Mouse (Mus musculus): ENCODE data around the gene Maml3. TPM values are rescaled to one million over a fixed set of nuclear protein-coding genes. Genes with fewer than 3 reads are reported as not detected.
A peak's percentile ranks its signal among the peaks of the same experiment; 100 is the strongest.

The Maml3 gene
- polyA plus RNA-seq, 1 experiment = 2.2 TPM

DNA sequence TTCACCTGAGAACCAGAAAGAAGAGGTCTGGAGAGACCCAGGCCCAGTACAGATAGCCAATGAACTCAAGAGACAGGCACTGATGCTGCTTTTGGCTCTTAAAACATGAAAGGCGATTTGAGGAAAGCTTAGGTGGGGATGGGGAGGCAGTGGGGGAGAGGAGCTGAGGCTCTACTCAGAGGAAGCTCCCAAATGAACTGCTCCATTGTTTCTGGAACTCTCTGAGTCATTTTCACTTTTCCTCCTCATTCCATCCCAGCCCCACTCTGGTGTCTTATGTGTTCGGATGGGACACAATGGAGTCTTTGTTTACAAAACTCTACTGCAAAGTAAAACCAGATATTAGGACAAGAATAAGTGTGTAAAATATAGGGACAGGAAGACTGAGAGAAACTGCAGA, 53.1 kb downstream of the Maml3 start:
- Histone ChIP-seq H3ac (ENCODE audit: control insufficient read depth, insufficient read length, low read depth) (no peak overlapping the region), H3K4me3 (ENCODE audit: insufficient read depth, poor library complexity, severe bottlenecking) (no peak overlapping the region), H3K79me2 (ENCODE audit: control insufficient read depth, insufficient read depth) (no peaks in the 10 kb centered on the region), H3K36me3 (ENCODE audit: control insufficient read depth, insufficient read depth) (no peaks in the 10 kb centered on the region), H3K79me3 (ENCODE audit: low read depth) (no peaks in the 10 kb centered on the region), H3K27me3 (ENCODE audit: control insufficient read depth, insufficient read depth, insufficient read length) (no peaks in the 10 kb centered on the region)
- TF ChIP-seq MYOD1 (IDR thresholded peaks at IDR 0.05; ENCODE audit: control insufficient read depth, insufficient read length, low read depth) (no peak), MAX (IDR thresholded peaks at IDR 0.05) (no peak), MYOG (IDR thresholded peaks at IDR 0.05; ENCODE audit: control insufficient read depth, extremely low read depth, insufficient read length) (no peak), CEBPB (IDR thresholded peaks at IDR 0.05; ENCODE audit: low read depth) (no peak), FOSL1 (IDR thresholded peaks at IDR 0.05; ENCODE audit: insufficient read depth, low read length, poor library complexity, severe bottlenecking) (no peak), CTCF (IDR thresholded peaks at IDR 0.05; ENCODE audit: control insufficient read depth, insufficient read depth, insufficient read length) (no peak), USF1 (IDR thresholded peaks at IDR 0.05; ENCODE audit: low read depth) (no peak)

DNA sequence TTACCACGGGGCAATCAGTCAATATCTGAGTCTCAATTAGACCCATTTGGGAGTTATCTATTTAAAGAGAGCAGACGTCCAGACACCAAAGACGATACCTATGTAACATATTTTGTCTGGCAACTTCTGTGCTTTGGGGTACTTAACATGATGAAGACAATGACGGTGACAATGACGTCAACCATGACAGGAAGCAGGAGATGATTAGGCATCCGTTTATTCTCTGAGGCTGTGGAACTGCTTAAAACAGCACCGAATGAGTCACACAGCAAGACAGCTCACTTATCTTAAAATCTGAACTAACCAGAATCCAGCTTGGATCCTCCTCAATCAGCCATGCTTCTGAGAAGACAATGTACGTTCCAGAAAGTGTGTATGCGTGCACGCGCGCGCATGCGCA, 56.8 kb downstream of the Maml3 start:
- TF ChIP-seq MAX (IDR thresholded peaks at IDR 0.05) = no peak
- TF ChIP-seq CTCF (IDR thresholded peaks at IDR 0.05; ENCODE audit: control insufficient read depth, insufficient read depth, insufficient read length) = no peak
- no peak for TF ChIP-seq CEBPB (IDR thresholded peaks at IDR 0.05; ENCODE audit: low read depth)
- no peak for TF ChIP-seq MYOD1 (IDR thresholded peaks at IDR 0.05; ENCODE audit: control insufficient read depth, insufficient read length, low read depth)
- TF ChIP-seq FOSL1 (IDR thresholded peaks at IDR 0.05; ENCODE audit: insufficient read depth, low read length, poor library complexity, severe bottlenecking) = no peak
- no peak for TF ChIP-seq USF1 (IDR thresholded peaks at IDR 0.05; ENCODE audit: low read depth)
- no peak for TF ChIP-seq MYOG (IDR thresholded peaks at IDR 0.05; ENCODE audit: control insufficient read depth, extremely low read depth, insufficient read length)
- Histone ChIP-seq H3K79me3 (ENCODE audit: low read depth) (no peaks in the 10 kb centered on the region), H3K36me3 (ENCODE audit: control insufficient read depth, insufficient read depth) (no peaks in the 10 kb centered on the region), H3K27me3 (ENCODE audit: control insufficient read depth, insufficient read depth, insufficient read length) (no peaks in the 10 kb centered on the region), H3K79me2 (ENCODE audit: control insufficient read depth, insufficient read depth) (peaks cover 18% of the 10 kb centered on the region), H3ac (ENCODE audit: control insufficient read depth, insufficient read length, low read depth) (no peak overlapping the region), H3K4me3 (ENCODE audit: insufficient read depth, poor library complexity, severe bottlenecking) (no peak overlapping the region)

DNA sequence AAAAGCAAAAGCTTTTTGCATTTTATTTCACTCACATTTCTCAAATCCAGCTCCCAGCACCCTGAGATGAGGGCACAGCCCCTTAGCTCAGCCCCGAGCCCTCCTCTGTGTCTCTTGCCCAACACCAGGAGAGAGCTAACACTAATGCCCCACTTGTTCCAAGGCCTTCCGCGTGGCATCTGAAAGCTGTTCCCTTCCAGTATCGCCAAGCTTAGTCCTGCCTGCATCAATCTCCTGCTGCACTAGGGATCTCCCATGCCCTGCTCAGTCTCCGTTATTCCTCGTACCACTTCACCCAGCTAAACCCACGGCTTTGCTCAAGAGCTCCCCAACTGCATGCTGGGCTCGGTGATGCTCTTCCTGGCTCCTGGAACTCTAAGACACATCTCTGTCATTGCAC, 57.3 kb downstream of the Maml3 start:
- Histone ChIP-seq H3K79me2 (ENCODE audit: control insufficient read depth, insufficient read depth) (peaks cover 18% of the 10 kb centered on the region), H3K4me3 (ENCODE audit: insufficient read depth, poor library complexity, severe bottlenecking) (no peak overlapping the region), H3K79me3 (ENCODE audit: low read depth) (no peaks in the 10 kb centered on the region), H3ac (ENCODE audit: control insufficient read depth, insufficient read length, low read depth) (no peak overlapping the region), H3K36me3 (ENCODE audit: control insufficient read depth, insufficient read depth) (no peaks in the 10 kb centered on the region), H3K27me3 (ENCODE audit: control insufficient read depth, insufficient read depth, insufficient read length) (no peaks in the 10 kb centered on the region)
- no peak for TF ChIP-seq MYOG (IDR thresholded peaks at IDR 0.05; ENCODE audit: control insufficient read depth, extremely low read depth, insufficient read length)
- no peak for TF ChIP-seq FOSL1 (IDR thresholded peaks at IDR 0.05; ENCODE audit: insufficient read depth, low read length, poor library complexity, severe bottlenecking)
- no peak for TF ChIP-seq CTCF (IDR thresholded peaks at IDR 0.05; ENCODE audit: control insufficient read depth, insufficient read depth, insufficient read length)
- no peak for TF ChIP-seq CEBPB (IDR thresholded peaks at IDR 0.05; ENCODE audit: low read depth)
- no peak for TF ChIP-seq MAX (IDR thresholded peaks at IDR 0.05)
- no peak for TF ChIP-seq USF1 (IDR thresholded peaks at IDR 0.05; ENCODE audit: low read depth)
- TF ChIP-seq MYOD1 (IDR thresholded peaks at IDR 0.05; ENCODE audit: control insufficient read depth, insufficient read length, low read depth) = no peak

DNA sequence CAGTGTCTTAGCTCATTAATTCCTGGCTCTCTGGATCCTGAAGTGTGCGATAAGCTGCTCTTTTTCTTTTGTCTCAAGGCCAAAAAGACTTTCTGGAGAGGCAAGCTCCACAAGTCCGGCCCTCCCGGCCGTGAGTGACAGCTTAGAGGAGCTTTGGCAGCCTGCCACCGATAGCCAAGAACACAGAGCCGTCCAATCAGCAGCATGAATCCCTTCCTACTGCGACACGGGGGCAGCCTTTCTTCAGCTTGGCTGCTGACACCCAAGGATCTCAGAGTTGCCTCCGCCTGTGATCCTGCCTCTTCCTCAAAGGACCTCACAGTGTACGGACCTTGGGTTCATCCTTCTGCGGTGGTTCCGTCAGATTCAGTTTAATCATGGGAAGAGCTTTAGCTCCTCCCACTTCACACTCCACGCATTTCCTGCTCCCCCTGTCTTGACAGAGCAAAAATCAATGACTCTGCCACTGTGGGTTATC, 57.9 kb downstream of the Maml3 start:
- no peak for TF ChIP-seq FOSL1 (IDR thresholded peaks at IDR 0.05; ENCODE audit: insufficient read depth, low read length, poor library complexity, severe bottlenecking)

DNA sequence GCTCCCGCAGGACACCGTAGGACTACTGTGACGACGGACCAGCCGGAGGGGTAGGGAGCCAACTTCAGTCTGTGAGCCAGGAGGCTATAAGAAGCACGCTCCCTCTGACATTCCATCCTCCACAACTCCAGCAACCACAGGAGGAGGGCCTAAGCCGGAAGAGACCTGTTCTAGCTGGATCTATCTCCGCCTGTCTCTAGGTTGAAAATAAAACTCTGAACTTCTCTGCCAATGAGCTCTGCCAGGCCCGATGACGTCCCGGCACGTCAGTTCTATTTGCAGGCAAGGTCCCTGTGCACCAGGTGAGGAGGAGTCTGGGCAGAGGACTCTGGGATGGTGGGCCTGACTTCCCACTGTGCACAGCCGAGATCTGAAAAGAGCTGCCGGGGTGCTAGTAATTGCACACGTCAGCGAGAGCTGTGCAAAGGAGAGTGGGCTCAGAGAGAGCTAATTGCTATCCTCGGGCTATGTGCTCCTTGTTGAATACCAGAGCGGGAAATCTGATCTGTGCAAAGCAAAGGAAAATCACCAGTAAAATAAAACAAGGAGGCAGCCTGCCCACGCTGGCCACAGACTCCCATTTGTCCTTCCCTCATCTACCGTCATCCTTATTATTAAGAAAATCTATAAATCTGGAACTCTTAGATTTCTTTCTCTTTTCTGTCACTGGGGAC, 58.7 kb downstream of the Maml3 start:
- Histone ChIP-seq H3K36me3 (ENCODE audit: control insufficient read depth, insufficient read depth) (no peaks in the 10 kb centered on the region), H3K4me3 (ENCODE audit: insufficient read depth, poor library complexity, severe bottlenecking) (peak overlapping the region; percentile 21), H3K79me2 (ENCODE audit: control insufficient read depth, insufficient read depth) (peaks cover 18% of the 10 kb centered on the region), H3K79me3 (ENCODE audit: low read depth) (no peaks in the 10 kb centered on the region), H3K27me3 (ENCODE audit: control insufficient read depth, insufficient read depth, insufficient read length) (no peaks in the 10 kb centered on the region), H3ac (ENCODE audit: control insufficient read depth, insufficient read length, low read depth) (peak overlapping the region; percentile 39)
- TF ChIP-seq CEBPB (IDR thresholded peaks at IDR 0.05; ENCODE audit: low read depth) = no peak
- TF ChIP-seq MYOG (IDR thresholded peaks at IDR 0.05; ENCODE audit: control insufficient read depth, extremely low read depth, insufficient read length) = no peak
- no peak for TF ChIP-seq MYOD1 (IDR thresholded peaks at IDR 0.05; ENCODE audit: control insufficient read depth, insufficient read length, low read depth)
- TF ChIP-seq MAX (IDR thresholded peaks at IDR 0.05) = peak; percentile 55
- TF ChIP-seq USF1 (IDR thresholded peaks at IDR 0.05; ENCODE audit: low read depth) = no peak

More for the DNA sequence above, 57.9 kb downstream of the Maml3 start:
- no peaks in the 10 kb centered on the region for H3K79me3 ChIP-seq (ENCODE audit: low read depth)
- H3K79me2 ChIP-seq (ENCODE audit: control insufficient read depth, insufficient read depth) = peaks cover 18% of the 10 kb centered on the region
- H3K36me3 ChIP-seq (ENCODE audit: control insufficient read depth, insufficient read depth) = no peaks in the 10 kb centered on the region
- no peaks in the 10 kb centered on the region for H3K27me3 ChIP-seq (ENCODE audit: control insufficient read depth, insufficient read depth, insufficient read length)
- peak overlapping the region; percentile 2 for H3K4me3 ChIP-seq (ENCODE audit: insufficient read depth, poor library complexity, severe bottlenecking)
- H3ac ChIP-seq (ENCODE audit: control insufficient read depth, insufficient read length, low read depth) = peak overlapping the region; percentile 39

DNA sequence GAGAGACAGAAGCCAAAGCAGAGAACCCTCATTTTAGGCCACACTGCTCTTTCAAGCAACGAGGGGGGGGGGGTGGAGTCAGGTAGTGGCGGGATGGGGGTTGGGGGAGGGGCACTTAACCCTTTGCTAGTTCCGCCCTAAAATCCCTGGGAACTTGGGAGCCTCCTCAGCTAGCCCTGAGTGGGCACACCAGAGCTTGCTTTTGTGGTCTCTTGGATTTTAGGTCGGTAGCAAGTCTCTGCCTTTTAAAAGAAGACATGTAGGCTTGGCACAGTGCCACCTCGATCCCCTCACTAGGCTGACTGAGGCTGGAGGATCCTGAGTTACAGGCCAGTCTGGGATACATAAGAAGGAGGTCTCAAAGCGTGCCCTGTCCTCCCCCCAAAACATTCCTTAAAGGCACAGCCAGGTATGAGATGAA, 59.6 kb downstream of the Maml3 start:
- no peak for TF ChIP-seq FOSL1 (IDR thresholded peaks at IDR 0.05; ENCODE audit: insufficient read depth, low read length, poor library complexity, severe bottlenecking)
- no peak for TF ChIP-seq MAX (IDR thresholded peaks at IDR 0.05)
- no peak for TF ChIP-seq CTCF (IDR thresholded peaks at IDR 0.05; ENCODE audit: control insufficient read depth, insufficient read depth, insufficient read length)
- no peak for TF ChIP-seq MYOD1 (IDR thresholded peaks at IDR 0.05; ENCODE audit: control insufficient read depth, insufficient read length, low read depth)
- H3K4me3 ChIP-seq (ENCODE audit: insufficient read depth, poor library complexity, severe bottlenecking) = no peak overlapping the region
- H3K79me3 ChIP-seq (ENCODE audit: low read depth) = no peaks in the 10 kb centered on the region

More for the DNA sequence above, 59.6 kb downstream of the Maml3 start:
- Histone ChIP-seq H3K36me3 (ENCODE audit: control insufficient read depth, insufficient read depth) (no peaks in the 10 kb centered on the region), H3ac (ENCODE audit: control insufficient read depth, insufficient read length, low read depth) (no peak overlapping the region), H3K27me3 (ENCODE audit: control insufficient read depth, insufficient read depth, insufficient read length) (no peaks in the 10 kb centered on the region), H3K79me2 (ENCODE audit: control insufficient read depth, insufficient read depth) (peaks cover 18% of the 10 kb centered on the region)

Data from C2C12 (cell line).